Mouse (Mus musculus) embryonic facial prominence, embryonic 13.5 days (tissue): ENCODE data around the gene Rem1. TPM values are rescaled to one million over a fixed set of nuclear protein-coding genes. Genes with fewer than 3 reads are reported as not detected.

Experiments
- ATAC-seq: fragments of 200-750 bp; cut with Nextera tagmentation; 2 replicates; pipeline ENCODE4 v1.8.0; 2017; ENCODE audit warnings: low read depth; ENCODE audit not compliant: insufficient number of reproducible peaks, insufficient read depth, low FRiP score, low TSS enrichment
- H3K27ac ChIP-seq: fragments of 300-500 bp; sonication (generic); 2 replicates; pipeline ENCODE4 v1.5.1; 2015; ENCODE audit warnings: moderate library complexity, mild to moderate bottlenecking, inconsistent platforms
- H3K27me3 ChIP-seq: fragments of 300-500 bp; sonication (generic); 2 replicates; pipeline ENCODE4 v1.6.1; 2015; ENCODE audit warnings: mild to moderate bottlenecking, inconsistent platforms
- H3K36me3 ChIP-seq: fragments of 300-500 bp; sonication (generic); 2 replicates; pipeline ENCODE4 v1.6.1; 2015; ENCODE audit warnings: mild to moderate bottlenecking, inconsistent platforms
- H3K4me1 ChIP-seq: fragments of 300-500 bp; sonication (generic); 2 replicates; pipeline ENCODE4 v1.6.1; 2015; ENCODE audit warnings: inconsistent platforms
- H3K4me2 ChIP-seq: fragments of 300-500 bp; sonication (generic); 2 replicates; pipeline ENCODE4 v1.6.1; 2015; ENCODE audit warnings: moderate library complexity, mild to moderate bottlenecking, inconsistent platforms
- H3K4me3 ChIP-seq: fragments of 300-500 bp; sonication (generic); 2 replicates; pipeline ENCODE4 v1.5.1; 2015; ENCODE audit warnings: mild to moderate bottlenecking, inconsistent platforms
- H3K9ac ChIP-seq: fragments of 300-500 bp; sonication (generic); 2 replicates; pipeline ENCODE4 v1.6.1; 2015; ENCODE audit warnings: mild to moderate bottlenecking, inconsistent platforms
- H3K9me3 ChIP-seq: fragments of 300-500 bp; sonication (generic); 2 replicates; pipeline ENCODE4 v1.6.1; 2016; ENCODE audit warnings: inconsistent platforms
- WGBS: fragments of 180-500 bp; shearing (Covaris S2); methylation state at CpG from one replicate; pipeline ENCODE4 v1.1.7; 2015; ENCODE audit warnings: mixed read lengths; 5-methylcytosine and 5-hydroxymethylcytosine counted together
- polyA plus RNA-seq: library from polyadenylated mRNA; unstranded; fragments of >200 nt; fragmentation: Nextera tagmentation; extraction: Ambion mirVana; gene quantifications from 2 replicates; pipeline ENCODE4 v1.2.1, GENCODE M21; 2015

Rem1 gene
- 1.7 and 3.6 TPM in 2 replicates for polyA plus RNA-seq

GRCm38 (mm10) chr2:152626774-152627591 lies at the start of gene Rem1:
Gene Rem1, plus strand, starts transcription at chr2:152626951.
- peak; percentile 63; the same call in 1 of the 2 replicates for ATAC-seq
- peak within 1 kb of the TSS; percentile 51 for H3K4me3 ChIP-seq
- peaks cover 54% of the 10 kb centered on the region for H3K27me3 ChIP-seq

GRCm38 (mm10) chr2:152580107-152580506 lies 46.6 kb upstream of the Rem1 start, which contains the start of gene Defb19:
Gene Defb19, minus strand, starts transcription at chr2:152580312.
- no peak within 1 kb of the TSS for H3K4me2 ChIP-seq
- H3K27ac ChIP-seq: no peak within 1 kb of the TSS
- H3K36me3 ChIP-seq: no peaks in the 10 kb centered on the region
- no peaks in the 10 kb centered on the region for H3K9me3 ChIP-seq
- H3K4me1 ChIP-seq: no peaks in the 10 kb centered on the region
- 70% methylated on average over 7 of the region's 7 CpGs for WGBS
- H3K4me3 ChIP-seq: no peak within 1 kb of the TSS
- H3K9ac ChIP-seq: no peak within 1 kb of the TSS
- no peaks in the 10 kb centered on the region for H3K27me3 ChIP-seq
- ATAC-seq: no peak

More at GRCm38 (mm10) chr2:152626774-152627591, at the start of gene Rem1:
- Histone ChIP-seq H3K4me2 (peak within 1 kb of the TSS; percentile 91), H3K36me3 (no peaks in the 10 kb centered on the region), H3K9me3 (no peaks in the 10 kb centered on the region), H3K27ac (no peak within 1 kb of the TSS), H3K9ac (peak within 1 kb of the TSS; percentile 65), H3K4me1 (peaks cover 14% of the 10 kb centered on the region)
- 1% methylated on average over 59 of the region's 59 CpGs for WGBS

GRCm38 (mm10) chr2:152580612-152581011 lies 46.1 kb upstream of the Rem1 start:
- H3K27ac ChIP-seq: no peak overlapping the region
- no peak overlapping the region for H3K4me2 ChIP-seq
- H3K36me3 ChIP-seq: no peaks in the 10 kb centered on the region
- H3K4me1 ChIP-seq: no peaks in the 10 kb centered on the region
- H3K27me3 ChIP-seq: no peaks in the 10 kb centered on the region
- no peak overlapping the region for H3K4me3 ChIP-seq
- WGBS: 83% methylated on average over 11 of the region's 11 CpGs
- no peak overlapping the region for H3K9ac ChIP-seq
- no peak for ATAC-seq
- H3K9me3 ChIP-seq: no peaks in the 10 kb centered on the region

- no peaks in the 10 kb centered on the region for H3K36me3 ChIP-seq
- WGBS: 76% methylated on average over 4 of the region's 4 CpGs
- no peaks in the 10 kb centered on the region for H3K9me3 ChIP-seq
- H3K27ac ChIP-seq: no peak overlapping the region
- 0 out of 2 replicates have a peak, but pooled peaks cover 3% of the 10 kb centered on the region for H3K4me1 ChIP-seq
- no peak overlapping the region for H3K4me2 ChIP-seq
- no peak overlapping the region for H3K9ac ChIP-seq
- ATAC-seq: no peak
- H3K4me3 ChIP-seq: no peak overlapping the region
- no peaks in the 10 kb centered on the region for H3K27me3 ChIP-seq
Observed at GRCm38 (mm10) chr2:152586926-152587560, 39.7 kb upstream of the Rem1 start.

DNA sequence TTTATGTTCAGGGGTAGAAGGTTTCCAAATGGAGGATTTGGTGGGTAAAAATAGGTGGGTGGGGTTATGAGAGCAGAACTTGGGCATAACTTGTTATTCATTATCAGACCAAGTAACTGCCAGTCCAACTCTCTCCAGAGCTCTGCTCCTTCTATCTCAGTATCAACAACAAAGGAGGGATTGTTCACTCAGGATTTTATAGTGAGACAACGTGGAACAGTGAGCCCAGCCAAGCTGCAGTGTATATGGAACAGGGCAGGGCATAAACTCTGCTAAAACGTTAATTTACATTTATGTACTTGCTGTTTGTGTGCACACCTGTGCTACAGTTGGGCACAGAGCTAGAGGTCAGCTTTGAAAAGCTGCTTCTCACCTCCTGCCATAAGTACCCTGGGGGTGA lies 38.3 kb upstream of the Rem1 start:
- Histone ChIP-seq H3K36me3 (no peaks in the 10 kb centered on the region), H3K9ac (no peak overlapping the region), H3K4me2 (no peak overlapping the region), H3K9me3 (no peaks in the 10 kb centered on the region), H3K27me3 (no peaks in the 10 kb centered on the region), H3K27ac (no peak overlapping the region), H3K4me1 (0 out of 2 replicates have a peak, but pooled peaks cover 3% of the 10 kb centered on the region), H3K4me3 (no peak overlapping the region)
- WGBS: 15% methylated on average over 2 of the region's 2 CpGs
- ATAC-seq: no peak

DNA sequence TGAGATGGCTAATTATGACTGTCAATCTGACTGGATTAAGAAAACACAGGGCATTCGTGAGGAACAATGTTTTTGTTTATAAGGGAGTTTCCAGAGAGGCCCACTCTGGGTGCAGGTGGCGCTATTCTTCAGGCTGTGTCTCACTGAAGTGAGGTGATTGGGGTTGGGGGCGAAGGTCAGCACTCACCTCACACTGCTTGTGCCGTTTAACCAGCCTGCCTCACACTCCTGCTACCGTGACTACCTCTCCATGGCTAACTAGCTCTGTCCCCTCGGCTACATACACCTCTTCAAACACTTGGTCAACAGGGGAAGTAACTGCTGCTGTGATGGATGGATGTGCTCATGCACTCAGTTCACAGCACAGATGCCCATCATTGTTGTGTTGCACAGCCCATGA lies 37.7 kb upstream of the Rem1 start:
- no peaks in the 10 kb centered on the region for H3K27me3 ChIP-seq
- no peak overlapping the region for H3K27ac ChIP-seq
- no peak overlapping the region for H3K4me2 ChIP-seq
- H3K9ac ChIP-seq: no peak overlapping the region
- no peak for ATAC-seq
- H3K4me1 ChIP-seq: 0 out of 2 replicates have a peak, but pooled peaks cover 3% of the 10 kb centered on the region
- no peaks in the 10 kb centered on the region for H3K9me3 ChIP-seq
- 30% methylated on average over 6 of the region's 6 CpGs for WGBS
- H3K4me3 ChIP-seq: no peak overlapping the region
- no peaks in the 10 kb centered on the region for H3K36me3 ChIP-seq

DNA sequence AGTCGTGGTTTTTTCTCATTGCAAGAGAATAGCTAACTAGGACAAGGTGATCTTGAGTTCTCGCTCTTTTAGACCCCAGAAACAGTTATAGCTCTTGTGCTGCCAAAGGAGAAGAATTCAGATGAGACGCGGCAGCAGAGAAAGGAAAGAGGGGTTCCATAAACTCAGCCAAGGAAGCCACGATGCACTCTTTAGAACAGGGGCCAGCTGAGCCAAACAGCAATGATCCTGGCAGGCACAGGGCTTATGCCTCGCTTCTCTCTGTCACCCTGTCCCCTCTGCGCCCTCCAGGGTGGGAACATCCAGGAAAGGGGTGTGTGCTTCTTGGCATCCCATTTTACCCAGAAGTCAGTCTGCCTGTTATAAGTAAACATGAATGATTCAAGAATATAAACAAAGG lies 27.5 kb upstream of the Rem1 start, which contains the start of gene Defb45:
TSS of gene Defb45 (minus strand) at position 101 of the 400 bp plus-strand sequence.
- Histone ChIP-seq H3K4me1 (no peaks in the 10 kb centered on the region), H3K27ac (no peak within 1 kb of the TSS), H3K4me3 (no peak within 1 kb of the TSS), H3K4me2 (no peak within 1 kb of the TSS), H3K36me3 (no peaks in the 10 kb centered on the region), H3K9me3 (no peaks in the 10 kb centered on the region), H3K27me3 (no peaks in the 10 kb centered on the region), H3K9ac (no peak within 1 kb of the TSS)
- no peak for ATAC-seq
- 61% methylated on average over 7 of the region's 7 CpGs for WGBS

- no peaks in the 10 kb centered on the region for H3K36me3 ChIP-seq
- H3K27ac ChIP-seq: no peak overlapping the region
- no peaks in the 10 kb centered on the region for H3K9me3 ChIP-seq
- no peak for ATAC-seq
- H3K9ac ChIP-seq: no peak overlapping the region
- WGBS: 83% methylated on average over 6 of the region's 6 CpGs
- no peaks in the 10 kb centered on the region for H3K27me3 ChIP-seq
- H3K4me1 ChIP-seq: no peaks in the 10 kb centered on the region
- no peak overlapping the region for H3K4me2 ChIP-seq
- no peak overlapping the region for H3K4me3 ChIP-seq
Observed at GRCm38 (mm10) chr2:152600076-152600475, 26.7 kb upstream of the Rem1 start.

- Histone ChIP-seq H3K27ac (no peak overlapping the region), H3K9ac (no peak overlapping the region), H3K9me3 (no peaks in the 10 kb centered on the region), H3K27me3 (no peaks in the 10 kb centered on the region), H3K4me3 (no peak overlapping the region), H3K36me3 (no peaks in the 10 kb centered on the region), H3K4me1 (no peaks in the 10 kb centered on the region), H3K4me2 (no peak overlapping the region)
- 73% methylated on average over 4 of the region's 4 CpGs for WGBS
- no peak for ATAC-seq
Observed at GRCm38 (mm10) chr2:152601275-152601960, 25.3 kb upstream of the Rem1 start.

- no peak within 1 kb of the TSS for H3K9ac ChIP-seq
- H3K9me3 ChIP-seq: no peaks in the 10 kb centered on the region
- no peak within 1 kb of the TSS for H3K4me3 ChIP-seq
- no peak within 1 kb of the TSS for H3K27ac ChIP-seq
- no peak for ATAC-seq
- 82% methylated on average over 15 of the region's 15 CpGs for WGBS
- H3K4me2 ChIP-seq: no peak within 1 kb of the TSS
- no peaks in the 10 kb centered on the region for H3K27me3 ChIP-seq
- no peaks in the 10 kb centered on the region for H3K36me3 ChIP-seq
- H3K4me1 ChIP-seq: no peaks in the 10 kb centered on the region
Observed at GRCm38 (mm10) chr2:152604057-152604456, 22.7 kb upstream of the Rem1 start, which contains the start of gene Defb36. Gene Defb36, plus strand, starts transcription at chr2:152604327.

GRCm38 (mm10) chr2:152607746-152608145 lies 19.0 kb upstream of the Rem1 start:
- Histone ChIP-seq H3K27ac (no peak overlapping the region), H3K4me2 (no peak overlapping the region), H3K4me1 (no peaks in the 10 kb centered on the region), H3K9ac (no peak overlapping the region), H3K4me3 (no peak overlapping the region), H3K27me3 (no peaks in the 10 kb centered on the region), H3K36me3 (no peaks in the 10 kb centered on the region), H3K9me3 (no peaks in the 10 kb centered on the region)
- 67% methylated on average over 6 of the region's 6 CpGs for WGBS
- no peak for ATAC-seq
